Mouse (Mus musculus): ENCODE results near the gene Frmd4b.

DNA sequence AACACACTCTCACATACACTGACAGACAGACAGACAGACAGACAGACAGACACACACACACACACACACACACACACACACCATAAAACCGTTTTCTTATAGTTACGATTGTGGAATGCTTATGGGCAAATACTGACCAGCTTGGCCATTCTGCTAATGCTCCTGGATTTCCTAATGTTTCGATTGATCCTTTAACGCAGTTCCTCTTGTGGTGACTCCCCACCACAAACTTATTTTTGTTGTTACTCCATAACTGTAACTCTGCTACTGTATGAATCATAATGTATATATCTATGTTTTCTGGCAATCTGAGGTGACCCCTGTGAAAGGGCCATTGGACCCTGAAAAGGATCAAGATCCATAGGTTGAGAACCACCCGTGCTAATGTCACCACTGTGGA is 165.1 kb downstream of the Frmd4b start:
- TF ChIP-seq CTCF (IDR thresholded peaks at IDR 0.05; ENCODE audit: borderline replicate concordance, insufficient read depth, low read depth, low read length) (no peak), POLR2A (IDR thresholded peaks at IDR 0.05; ENCODE audit: borderline replicate concordance, insufficient read depth, low read length) (no peak)

Measured in cerebellum, adult 2 months (tissue).